Mouse (Mus musculus) cerebellum, adult 11 months (tissue): Measurements from ENCODE around the gene Lpin2.

Source experiments
- DNase-seq: peaks from one replicate; pipeline ENCODE4 v3.0.0; 2022

The Lpin2 gene

GRCm38 (mm10) chr17:71234041-71234594 is 51.8 kb downstream of the Lpin2 start:
- no peak for DNase-seq

GRCm38 (mm10) chr17:71235229-71235958 is 53.0 kb downstream of the Lpin2 start:
- no peak for DNase-seq

- DNase-seq, result no peak
Measured at GRCm38 (mm10) chr17:71238494-71238893, 56.1 kb downstream of the Lpin2 start.

GRCm38 (mm10) chr17:71240811-71241210 is 58.5 kb downstream of the Lpin2 start:
- no peak for DNase-seq

GRCm38 (mm10) chr17:71242666-71243065 is 60.3 kb downstream of the Lpin2 start:
- DNase-seq, result no peak

- DNase-seq, result no peak
Measured at GRCm38 (mm10) chr17:71245133-71245532, 62.8 kb downstream of the Lpin2 start.

GRCm38 (mm10) chr17:71246022-71246421 is 63.7 kb downstream of the Lpin2 start:
- no peak for DNase-seq

- DNase-seq, result no peak
Measured at GRCm38 (mm10) chr17:71248963-71249362, 66.6 kb downstream of the Lpin2 start.

GRCm38 (mm10) chr17:71250046-71250445 is 67.7 kb downstream of the Lpin2 start:
- no peak for DNase-seq

- DNase-seq, result no peak
Measured at GRCm38 (mm10) chr17:71250819-71251600, 68.7 kb downstream of the Lpin2 start.

- DNase-seq, result no peak
Measured at GRCm38 (mm10) chr17:71251601-71252001, 69.2 kb downstream of the Lpin2 start.

GRCm38 (mm10) chr17:71252101-71252500 is 69.7 kb downstream of the Lpin2 start:
- DNase-seq, result no peak

- DNase-seq, result no peak
Measured at GRCm38 (mm10) chr17:71253391-71253790, 71.0 kb downstream of the Lpin2 start.

GRCm38 (mm10) chr17:71254106-71254505 is 71.7 kb downstream of the Lpin2 start:
- no peak for DNase-seq

GRCm38 (mm10) chr17:71254736-71255135 is 72.4 kb downstream of the Lpin2 start:
- no peak for DNase-seq

- DNase-seq, result no peak
Measured at GRCm38 (mm10) chr17:71256068-71256615, 73.8 kb downstream of the Lpin2 start.

- no peak for DNase-seq
Measured at GRCm38 (mm10) chr17:71256806-71257536, 74.6 kb downstream of the Lpin2 start.

GRCm38 (mm10) chr17:71259727-71260126 is 77.4 kb downstream of the Lpin2 start:
- no peak for DNase-seq

GRCm38 (mm10) chr17:71260658-71261057 is 78.3 kb downstream of the Lpin2 start:
- DNase-seq, result no peak

GRCm38 (mm10) chr17:71263136-71263535 is 80.8 kb downstream of the Lpin2 start:
- DNase-seq, result no peak

GRCm38 (mm10) chr17:71264739-71265138 is 82.4 kb downstream of the Lpin2 start:
- DNase-seq, result no peak

- no peak for DNase-seq
Measured at GRCm38 (mm10) chr17:71265336-71266051, 83.1 kb downstream of the Lpin2 start.
